Mouse (Mus musculus) mature B cell (primary cell): ENCODE data around the gene Emilin2.

Experiments used
- in situ Hi-C: fragments of 300-500 bp; cut with MboI; formaldehyde crosslinking; loops from 2 replicates; pipeline ENCODE4 v1.14.3; 2019

Gene Emilin2

DNA sequence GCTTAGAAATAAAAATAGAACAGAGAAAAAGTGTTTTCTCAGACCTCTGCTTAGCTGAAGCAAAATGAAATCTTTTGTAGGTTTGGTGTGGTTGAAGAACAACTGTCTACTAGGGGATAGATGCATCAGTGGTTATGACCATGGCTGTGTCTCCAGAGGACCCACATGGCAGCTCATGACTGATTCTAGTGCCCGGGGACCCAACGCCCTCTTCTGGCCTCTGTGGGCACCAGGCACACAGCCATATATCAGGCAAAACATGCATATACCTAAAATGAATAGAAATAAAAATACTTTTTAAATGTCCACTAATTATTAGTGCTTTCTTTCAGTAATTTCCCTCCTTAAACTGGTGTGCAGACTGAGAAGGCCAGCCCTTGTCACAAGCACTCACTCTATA lies 79.8 kb downstream of the Emilin2 start:
- in situ Hi-C loops: no loop called here

- in situ Hi-C loops: no loop called here
Measured at GRCm38 (mm10) chr17:71230108-71230709, 81.6 kb downstream of the Emilin2 start.

GRCm38 (mm10) chr17:71228651-71229050 lies 83.1 kb downstream of the Emilin2 start:
- in situ Hi-C loops: no loop called here

DNA sequence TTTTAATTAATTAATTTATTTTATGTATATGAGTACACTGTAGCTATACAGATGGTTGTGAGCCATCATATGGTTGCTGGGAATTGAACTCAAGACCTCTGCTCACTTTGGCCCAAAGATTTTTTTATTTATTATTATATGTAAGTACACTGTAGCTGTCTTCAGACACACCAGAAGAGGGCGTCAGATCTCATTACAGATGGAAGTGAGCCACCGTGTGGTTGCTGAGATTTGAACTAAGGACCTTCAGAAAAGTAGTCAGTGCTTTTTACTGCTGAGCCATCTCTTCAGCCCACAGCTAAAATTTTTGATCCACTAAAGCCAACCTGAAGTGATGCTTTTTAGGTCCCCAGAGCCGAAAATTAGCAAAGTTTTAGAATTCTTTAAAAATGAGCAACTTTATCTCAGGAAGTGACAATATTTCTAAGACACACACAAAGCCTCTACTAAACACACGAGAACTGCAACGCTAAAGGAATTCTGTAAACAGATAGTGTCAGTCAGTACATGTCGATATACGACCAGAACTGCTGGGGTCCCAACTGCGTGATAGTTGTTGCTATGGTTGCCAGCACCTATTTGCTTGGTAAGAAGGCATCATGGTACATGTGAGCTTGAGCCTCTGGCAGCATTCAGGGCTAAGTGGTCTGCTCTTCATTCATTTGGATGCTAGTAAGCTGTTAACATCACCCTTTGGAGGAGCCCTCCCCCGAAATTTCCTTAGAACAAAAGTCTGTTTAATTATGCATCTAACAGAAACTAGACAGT lies 84.5 kb downstream of the Emilin2 start:
- in situ Hi-C loops: no loop called here

DNA sequence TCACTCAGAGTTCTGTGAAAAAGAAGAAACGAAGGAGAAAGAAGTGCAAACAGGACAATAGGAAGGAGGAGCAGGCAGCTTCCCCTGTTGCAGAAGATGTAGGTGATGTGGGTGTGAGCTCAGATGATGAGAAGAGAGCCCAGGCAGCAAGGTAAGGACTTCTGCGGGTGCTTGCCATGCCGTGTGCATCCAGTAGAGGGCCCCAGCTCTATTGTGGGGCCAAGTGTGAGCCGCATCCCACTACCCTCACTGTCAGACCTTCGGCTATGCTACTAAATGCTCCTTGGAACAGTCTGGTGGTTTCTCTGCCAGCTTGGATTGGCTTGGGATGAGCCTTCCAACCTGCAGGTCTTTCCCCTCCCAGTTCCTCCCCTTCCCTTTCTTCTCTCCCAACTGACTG lies 86.7 kb downstream of the Emilin2 start:
- in situ Hi-C loops: no loop called here

- in situ Hi-C loops: no loop called here
Measured at GRCm38 (mm10) chr17:71224521-71224920, 87.3 kb downstream of the Emilin2 start.

- in situ Hi-C loops: no loop called here
Measured at GRCm38 (mm10) chr17:71223676-71224075, 88.1 kb downstream of the Emilin2 start.

DNA sequence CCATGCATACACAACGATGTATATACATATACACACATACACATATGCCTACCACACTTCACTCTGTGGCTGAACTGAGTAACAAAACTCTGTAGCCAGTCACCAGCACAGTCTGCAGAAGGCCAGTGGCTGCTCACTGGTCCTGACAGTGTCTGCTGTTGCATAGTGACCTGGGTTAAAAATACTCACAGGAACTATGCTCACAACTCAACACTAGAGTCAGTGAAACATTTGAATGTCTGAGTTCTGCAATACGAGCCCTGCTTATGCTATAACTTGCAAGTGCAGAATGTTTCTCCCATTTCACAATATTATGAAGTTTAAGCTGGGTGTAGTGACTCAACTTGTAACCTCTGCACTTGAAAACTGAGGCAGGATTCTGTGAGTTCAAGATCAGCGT lies 90.4 kb downstream of the Emilin2 start:
- in situ Hi-C loops: no loop called here

DNA sequence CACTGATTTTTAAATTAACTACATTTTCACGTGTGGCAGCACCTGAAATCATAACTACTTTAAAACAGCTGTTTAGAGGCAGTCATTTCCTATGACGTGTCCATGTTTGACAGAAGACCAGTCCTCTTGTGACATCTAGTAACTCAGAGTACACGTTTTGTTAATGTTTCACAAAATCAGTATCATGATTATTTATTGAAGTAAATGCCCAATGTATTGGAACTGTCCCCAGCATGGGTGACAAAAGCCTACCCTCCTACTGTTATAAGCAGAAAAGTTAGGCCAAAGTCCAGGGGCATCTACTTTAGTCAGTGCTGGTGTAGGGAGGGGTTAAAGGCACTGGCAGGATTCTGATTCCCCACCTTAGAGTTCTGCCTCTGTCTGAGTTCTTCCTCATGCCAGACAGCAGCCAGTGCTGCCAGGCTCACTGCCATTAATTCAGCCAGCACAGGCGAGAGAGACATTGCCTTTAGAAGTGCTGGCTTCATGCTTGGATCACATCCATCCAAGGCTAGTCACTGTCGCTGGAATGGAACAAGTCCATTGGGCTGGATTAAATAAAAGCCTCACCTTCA lies 94.6 kb downstream of the Emilin2 start:
- in situ Hi-C loops: no loop called here

DNA sequence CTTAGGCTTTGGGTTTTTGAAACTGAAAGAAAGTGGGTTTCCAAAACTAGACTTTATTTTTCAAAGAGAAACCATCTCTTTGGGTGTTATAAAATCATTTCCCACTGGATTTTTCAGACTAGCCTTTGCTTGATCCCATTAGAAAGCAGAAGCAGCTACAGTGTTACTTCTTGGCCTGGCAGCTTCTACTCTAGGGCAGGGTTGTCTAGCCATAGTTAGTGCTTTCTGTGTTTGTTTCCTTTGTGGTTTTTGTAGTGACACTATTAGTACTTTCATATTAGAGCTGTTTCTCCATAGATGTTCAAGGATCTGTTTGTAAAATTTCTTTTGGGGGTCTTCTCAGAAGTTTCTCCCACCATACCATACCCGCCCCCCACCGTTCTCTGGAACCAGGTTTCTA lies 95.5 kb downstream of the Emilin2 start:
- in situ Hi-C loops: no loop called here

DNA sequence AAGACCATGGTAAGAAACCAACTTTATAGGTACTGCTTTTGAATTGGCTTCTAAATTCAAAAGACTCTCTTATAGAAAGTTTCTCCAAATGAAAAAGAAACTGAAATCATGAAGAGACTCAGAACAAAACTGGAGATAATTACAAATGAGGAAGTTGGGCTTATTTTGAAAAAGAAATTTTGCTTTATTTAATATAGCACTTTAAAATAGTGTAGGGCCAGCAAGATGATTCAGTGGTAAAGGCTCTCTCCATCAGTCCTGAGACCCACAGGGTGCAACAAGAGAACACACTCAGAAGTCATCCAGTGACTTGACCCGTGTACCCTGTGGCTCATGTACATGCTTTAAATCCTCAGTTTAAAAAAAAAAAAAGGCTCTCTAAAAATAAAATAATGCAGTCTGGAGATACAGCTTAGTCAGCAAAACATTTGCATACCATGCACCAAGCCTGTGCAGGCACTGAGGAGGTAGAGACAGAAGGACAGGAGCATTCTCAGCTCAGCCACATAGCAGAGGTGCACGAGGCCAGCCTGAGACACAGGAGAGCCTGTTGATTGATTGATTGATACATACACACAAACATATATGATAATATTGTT lies 96.4 kb downstream of the Emilin2 start:
- in situ Hi-C loops: no loop called here

DNA sequence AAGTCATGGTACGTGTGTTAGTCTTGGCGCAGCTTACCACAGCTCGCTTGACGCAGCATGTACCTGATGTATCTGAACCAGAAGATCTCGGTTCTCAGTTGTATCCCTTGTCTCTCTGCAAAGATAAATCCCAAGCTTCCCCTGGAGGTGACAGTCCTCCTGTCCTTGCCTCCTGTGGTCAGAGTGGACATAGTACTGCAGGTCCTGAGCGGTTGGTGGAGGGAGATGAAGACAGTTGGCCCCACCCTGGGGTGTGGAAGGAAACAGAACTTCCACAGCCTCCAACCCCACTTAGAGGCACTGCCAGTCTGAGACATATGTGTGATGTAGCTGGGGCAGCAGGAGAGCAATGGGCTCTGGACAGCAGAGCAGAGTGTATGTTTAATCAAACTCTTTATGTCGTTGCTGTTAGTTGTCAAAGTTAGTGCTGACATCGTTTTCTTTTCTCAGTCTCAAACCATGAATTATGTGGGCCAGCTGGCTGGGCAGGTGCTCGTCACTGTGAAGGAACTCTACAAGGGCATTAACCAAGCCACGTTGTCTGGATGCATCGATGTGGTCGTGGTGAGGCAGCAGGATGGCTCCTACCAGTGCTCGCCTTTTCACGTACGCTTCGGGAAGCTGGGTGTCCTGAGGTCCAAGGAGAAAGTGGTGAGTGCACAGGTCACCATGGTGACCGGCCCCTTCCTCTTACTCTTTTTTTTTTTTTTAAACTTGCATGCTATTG lies 97.1 kb downstream of the Emilin2 start:
- in situ Hi-C loops: no loop called here

DNA sequence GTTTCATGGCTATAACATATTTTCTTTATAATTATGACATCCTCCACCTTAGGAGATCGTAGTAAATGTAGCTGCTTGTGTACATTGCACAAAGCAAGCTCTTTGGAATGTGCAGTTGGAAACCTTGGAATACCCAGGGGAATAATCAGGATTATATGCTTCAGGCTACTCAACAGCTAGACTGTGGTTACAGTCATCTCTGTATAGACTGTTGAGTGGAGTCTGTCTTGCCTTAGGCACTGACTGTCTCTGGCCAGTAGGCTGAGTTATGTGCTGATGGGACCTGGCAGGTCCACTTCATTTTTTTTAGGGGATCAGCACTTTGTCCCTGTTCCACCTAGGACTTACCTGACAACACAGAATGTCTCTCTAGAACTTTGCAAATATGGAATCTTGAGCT lies 98.1 kb downstream of the Emilin2 start:
- in situ Hi-C loops: no loop called here

GRCm38 (mm10) chr17:71211962-71212646 lies 99.7 kb downstream of the Emilin2 start:
- in situ Hi-C loops: no loop called here

DNA sequence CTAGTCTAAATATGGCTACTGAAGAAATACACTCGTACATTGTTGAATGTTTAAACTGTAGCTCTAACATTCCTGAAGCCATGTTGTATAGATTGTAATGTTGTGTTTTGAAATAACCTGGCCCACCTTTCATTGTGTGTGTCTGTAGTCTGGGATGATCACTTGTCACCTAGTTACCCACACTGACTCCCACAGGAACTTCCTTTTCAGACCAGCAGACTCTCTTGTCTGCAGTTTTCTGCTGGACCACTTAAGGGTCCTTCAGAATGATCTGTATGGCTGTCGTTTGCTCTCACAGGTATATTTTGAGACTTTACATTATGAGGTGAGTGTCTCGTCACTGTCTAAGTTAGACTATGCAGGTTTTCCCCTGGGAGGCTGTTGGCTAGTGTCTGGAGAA lies 101.8 kb downstream of the Emilin2 start:
- in situ Hi-C loops: no loop called here

DNA sequence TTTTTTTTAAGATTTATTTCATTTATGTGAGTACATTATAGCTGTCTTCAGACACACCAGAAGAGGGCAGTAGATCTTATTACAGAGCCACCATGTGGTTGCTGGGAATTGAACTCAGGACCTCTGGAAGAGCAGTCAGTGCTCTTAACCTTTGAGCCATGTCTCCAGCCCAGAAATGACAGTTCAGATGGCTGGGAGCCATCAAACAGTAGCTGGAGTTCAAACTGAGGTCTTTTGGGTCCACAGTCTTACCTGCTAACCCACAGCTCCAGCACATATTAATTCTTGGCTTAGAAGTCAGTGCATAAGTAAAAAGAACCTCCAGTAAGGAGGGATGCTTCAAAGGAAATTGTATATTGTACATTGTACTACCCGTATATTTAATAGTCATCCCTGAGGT lies 102.9 kb downstream of the Emilin2 start:
- in situ Hi-C loops: no loop called here

DNA sequence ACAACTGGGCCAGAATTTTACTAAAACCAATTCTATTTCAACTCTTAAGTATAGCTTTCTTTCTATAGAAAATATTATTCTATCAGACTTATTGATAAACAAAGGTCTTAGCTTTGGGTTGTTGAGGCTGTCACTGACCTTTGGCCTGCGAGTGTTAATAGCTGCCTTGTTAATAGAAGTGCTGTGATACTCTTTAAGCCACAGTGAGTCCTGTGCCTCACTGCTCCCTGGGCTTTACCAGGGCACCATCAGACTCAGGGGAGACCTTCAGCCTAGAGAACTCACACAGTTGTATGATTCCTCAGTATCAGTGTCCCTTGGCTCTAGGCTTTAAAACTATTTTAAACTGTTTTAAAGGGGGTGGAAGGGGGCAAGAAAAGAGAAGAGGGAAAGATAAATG lies 103.4 kb downstream of the Emilin2 start:
- in situ Hi-C loops: no loop called here

GRCm38 (mm10) chr17:71207268-71207667 lies 104.5 kb downstream of the Emilin2 start:
- in situ Hi-C loops: no loop called here

- in situ Hi-C loops: no loop called here
Measured at GRCm38 (mm10) chr17:71206136-71206893, 105.5 kb downstream of the Emilin2 start.

GRCm38 (mm10) chr17:71204809-71205091 lies 107.0 kb downstream of the Emilin2 start:
- in situ Hi-C loops: no loop called here
